Mouse (Mus musculus): ENCODE results near the gene Setd4.
"Not testable (repeated sequence)": the region's sequence is repeated elsewhere in the genome, so short reads cannot be mapped to it uniquely, and the experiment has no call there.

Setd4 gene

DNA sequence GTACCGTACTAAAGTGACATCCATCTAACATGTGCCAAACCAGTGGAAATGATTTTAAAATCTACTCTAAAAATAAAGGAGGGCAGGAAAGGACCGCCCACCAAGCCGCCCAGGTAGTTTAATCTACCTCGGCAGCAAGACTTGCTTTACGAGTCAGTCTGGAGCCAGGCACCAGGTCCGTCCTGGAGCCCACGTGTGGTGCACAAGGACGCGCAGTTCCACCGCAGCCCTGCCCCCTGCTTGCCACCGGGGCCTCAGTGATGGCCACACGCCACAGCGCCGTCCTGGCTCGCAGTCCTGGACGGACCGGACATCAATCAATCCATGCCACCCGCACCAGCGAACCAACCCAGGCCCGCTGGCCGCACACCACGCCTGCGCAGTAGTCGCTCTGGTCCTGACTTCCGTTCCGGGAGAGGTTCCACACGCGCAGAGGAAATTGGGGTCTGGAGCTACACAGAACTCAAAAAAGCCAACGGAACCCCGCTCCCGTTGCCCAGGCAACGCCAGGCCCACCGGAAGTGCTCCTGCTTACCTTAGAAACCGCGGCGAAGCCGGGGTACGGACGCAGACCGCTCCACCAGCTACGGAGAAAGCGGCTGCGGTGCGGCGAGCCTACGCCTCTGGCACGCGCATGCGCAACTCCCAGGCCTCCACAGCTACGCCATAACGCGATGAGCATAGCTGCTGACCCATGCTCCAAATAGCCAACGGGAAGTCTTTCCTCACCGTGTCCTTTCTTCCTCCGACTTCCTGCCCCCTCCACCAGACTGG lies at the start of gene Setd4:
Gene Setd4 (minus strand): TSS at position 625 of the 774 bp plus-strand sequence.
- DNase-seq: peak; percentile 94 to 96

DNA sequence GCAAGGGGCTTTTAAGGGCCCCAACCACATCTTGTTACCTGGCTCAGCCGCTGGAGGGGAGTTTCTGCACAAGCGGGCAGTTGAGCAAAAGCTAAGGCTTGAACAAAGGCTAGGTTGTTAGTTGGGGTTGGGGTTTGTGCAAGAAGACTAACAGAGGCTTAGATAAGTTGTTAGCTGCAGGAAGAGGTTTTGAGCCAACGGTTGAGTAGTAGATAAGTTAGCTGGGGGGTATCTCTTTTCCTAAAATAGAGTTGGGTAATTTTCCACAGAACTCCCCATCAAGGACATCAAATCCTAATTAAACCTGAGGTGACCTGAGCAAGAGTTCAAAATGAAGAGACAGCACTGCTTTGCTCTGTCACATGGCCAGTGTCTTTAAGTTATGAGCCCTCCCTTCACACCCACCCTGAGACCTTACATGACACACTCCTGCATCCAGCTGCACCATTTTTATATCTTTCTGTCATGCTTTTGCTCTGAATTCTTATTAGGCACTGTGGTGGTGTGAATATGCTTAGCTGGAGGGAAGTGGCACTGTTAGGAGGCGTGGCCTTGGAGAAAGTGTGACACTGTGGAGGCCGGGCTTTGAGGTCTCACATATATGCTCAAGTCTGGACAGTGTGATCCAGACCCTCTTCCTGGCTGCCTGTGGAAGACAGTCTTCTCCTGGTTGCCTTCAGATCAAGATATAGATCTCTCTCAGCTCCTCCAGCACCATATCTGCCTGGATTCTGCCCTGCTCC lies 44.7 kb upstream of the Setd4 start:
- DNase-seq: no peak

DNA sequence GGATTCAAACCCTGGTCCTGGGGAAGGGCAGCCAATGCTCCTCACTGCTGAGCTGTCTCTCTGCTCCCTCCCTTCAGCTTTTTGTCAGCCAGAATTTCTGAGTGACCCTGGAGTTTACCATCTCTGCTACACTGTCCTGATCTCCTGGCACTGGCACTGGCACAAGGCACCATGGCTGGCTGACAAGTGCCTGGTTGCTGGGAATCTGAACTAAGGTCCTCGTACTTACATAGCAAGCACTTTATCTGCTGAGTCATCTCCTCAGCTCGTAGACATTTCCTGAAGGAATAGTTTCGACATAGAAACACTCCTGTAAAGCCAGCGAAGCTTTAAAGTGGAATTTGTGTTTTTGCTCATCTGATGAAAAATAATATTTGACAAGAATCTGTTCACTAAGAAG lies 40.1 kb upstream of the Setd4 start:
- peak; percentile 21 to 27 for DNase-seq

DNA sequence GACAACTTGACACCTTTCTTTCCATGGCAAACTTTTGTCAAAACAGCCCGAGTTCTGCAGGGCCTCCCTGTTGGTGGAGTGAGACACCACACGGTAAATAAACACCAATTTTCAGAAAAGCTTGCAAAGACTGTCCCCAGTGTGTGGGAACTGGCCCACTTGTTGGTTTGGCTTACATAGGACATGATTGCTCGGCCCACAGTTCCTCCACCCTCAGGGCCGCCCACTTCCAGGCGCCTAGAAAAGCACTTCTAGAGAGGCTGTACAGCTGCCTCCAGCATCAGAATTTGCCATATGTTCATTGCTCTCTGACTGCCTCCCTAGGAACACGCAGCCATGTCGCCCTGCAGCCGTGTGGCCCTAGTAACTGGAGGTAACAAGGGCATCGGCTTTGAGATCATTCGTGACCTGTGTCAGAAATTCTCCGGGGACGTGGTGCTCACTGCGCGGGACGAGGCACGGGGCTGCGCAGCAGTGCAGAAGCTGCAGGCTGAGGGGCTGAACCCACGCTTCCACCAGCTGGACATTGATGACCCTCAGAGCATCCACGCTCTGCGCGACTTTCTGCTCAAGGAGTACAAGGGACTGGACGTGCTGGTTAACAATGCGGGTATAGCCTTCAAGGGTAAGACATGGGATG lies 24.0 kb upstream of the Setd4 start, which contains the start of gene Gm5678:
Gene Gm5678 (plus strand): TSS at position 337 of the 640 bp plus-strand sequence.
- no peak for DNase-seq

DNA sequence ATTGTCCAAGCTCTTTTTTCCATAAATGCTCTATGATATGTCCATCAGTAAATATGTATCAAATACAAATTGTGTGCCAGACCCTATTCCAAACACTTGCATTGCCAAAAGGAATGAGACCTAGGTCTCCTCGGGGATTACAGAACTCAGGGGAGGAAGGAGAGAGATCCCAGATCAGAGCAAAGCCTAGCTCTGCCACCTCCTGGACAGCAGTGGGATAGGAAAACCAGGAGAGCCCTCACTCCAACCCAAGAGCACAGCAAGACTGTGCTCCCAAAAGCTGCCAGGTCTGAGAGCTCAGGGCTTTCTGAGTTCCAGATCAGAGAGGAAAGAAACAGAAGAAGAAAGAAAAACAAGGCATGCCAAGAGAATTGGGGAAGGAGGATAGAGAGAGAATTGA lies 22.9 kb upstream of the Setd4 start:
- peak in 1 of 2 experiments; percentile 34 for DNase-seq

DNA sequence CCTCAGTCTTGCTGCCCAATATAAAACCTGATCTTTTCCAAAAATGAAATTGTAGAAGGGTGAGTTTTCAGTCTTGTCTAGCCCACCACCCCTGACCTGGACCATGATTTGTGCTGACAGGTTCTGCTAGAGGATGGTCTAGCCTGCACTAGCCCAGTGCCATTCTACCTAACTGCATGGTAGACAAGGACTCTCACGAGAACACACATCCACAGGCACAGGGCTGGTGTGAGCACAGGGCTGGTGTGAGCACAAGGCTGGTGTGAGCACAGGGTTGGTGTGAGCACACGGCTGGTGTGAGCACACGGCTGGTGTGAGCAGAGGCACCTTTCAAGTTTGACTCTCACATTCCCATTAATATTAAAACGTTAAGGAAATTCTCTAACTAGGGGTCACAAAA lies 20.8 kb upstream of the Setd4 start:
- DNase-seq: no peak

DNA sequence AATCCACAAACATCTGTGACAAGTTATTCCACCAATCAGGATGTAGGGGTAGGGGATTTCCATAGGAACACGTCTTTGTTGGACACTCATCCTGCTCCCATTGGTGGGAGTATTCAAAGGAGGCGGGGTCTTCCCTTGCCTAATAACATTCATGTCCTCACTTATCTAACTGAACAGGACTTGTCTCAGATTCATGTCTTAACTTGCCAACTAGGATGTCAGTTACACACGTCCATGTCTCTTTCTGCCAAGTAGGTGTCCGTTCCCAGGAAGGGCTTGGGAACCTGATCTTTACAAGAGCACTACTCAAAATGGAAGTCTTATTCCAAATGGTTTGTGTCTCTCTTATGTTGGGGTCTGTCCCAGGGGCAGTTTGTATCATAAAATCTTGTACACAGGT lies 19.9 kb upstream of the Setd4 start:
- not testable (repeated sequence) for DNase-seq

DNA sequence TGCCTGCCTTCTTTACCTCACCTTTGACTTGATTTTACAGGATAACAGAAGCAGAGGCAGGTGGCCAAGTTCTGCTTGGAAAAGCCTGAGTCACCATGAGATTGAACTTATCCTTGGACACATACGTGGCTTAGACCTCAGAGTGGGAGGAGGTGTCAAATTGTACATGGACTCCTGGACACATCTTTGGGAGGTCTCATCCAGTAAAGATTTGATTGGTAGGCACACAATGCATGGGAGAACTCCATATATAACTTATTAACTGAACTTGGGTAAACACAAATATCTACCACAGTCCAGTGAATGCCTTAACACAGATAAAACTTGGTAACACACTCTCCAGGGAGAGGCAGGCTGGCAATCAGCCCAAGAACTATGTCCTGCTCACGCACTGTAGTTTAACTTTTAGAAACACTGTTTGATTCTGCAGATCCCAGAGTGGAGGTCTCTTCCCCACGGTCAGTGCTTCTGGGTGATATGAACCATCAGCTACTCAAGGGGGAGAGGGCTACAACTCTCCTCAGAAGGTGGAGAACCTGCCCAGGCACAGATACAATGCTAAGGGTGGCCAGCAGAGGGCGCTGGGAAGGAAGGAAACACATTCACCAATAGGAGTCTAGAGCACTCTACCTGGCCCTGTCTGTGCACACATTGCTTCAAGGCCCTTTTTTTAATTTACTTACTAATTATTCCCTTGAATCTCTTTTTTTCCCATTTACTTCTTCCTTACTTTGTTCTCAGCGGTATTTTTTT lies 11.4 kb upstream of the Setd4 start:
- peak; percentile 74 to 78 for DNase-seq

DNA sequence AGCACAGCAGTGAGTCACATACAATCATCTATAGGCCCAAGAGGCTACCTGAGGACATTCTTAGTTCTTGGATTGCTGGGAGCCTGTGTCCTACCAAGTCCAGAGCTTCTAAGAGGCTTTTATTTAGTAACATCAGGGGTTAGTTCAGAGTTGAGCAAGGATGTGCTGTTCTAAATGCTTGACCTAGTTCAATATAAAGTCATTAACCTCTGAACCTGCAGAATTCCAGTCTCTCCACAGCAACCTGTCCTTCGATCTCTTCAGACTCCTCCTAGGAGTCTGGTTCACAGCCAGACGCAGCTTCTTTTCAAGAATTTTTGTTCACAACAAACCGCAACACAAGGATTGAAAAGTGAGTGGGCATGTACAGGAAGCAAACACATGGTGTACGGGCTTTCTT lies 7.1 kb upstream of the Setd4 start:
- no peak for DNase-seq

DNA sequence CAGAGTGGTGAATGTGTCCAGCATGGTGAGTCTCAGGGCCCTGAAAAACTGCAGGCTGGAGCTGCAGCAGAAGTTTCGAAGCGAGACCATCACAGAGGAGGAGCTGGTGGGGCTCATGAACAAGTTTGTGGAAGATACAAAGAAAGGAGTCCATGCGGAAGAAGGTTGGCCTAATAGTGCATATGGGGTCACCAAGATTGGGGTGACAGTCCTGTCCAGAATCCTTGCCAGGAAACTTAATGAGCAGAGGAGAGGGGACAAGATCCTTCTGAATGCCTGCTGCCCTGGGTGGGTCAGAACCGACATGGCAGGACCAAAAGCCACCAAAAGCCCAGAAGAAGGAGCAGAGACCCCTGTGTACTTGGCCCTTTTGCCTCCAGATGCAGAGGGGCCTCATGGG lies 5.9 kb upstream of the Setd4 start:
- no peak for DNase-seq

DNA sequence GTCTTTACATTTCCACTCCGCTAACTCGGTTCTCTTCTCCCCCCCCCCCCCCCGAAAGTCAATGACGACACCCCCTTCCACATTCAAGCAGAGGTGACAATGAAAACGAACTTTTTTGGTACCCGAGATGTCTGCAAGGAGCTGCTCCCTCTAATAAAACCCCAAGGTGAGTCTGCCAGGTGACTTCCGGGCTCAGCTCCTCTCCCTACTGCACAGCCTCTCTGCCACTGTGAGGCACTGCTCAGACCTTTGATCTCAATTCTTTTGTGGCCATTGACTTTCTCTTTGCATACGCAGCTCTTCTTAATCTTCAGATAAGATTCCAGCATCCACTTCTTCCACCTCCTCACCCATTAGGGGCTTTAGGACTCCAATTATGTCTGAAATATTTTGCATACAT lies 4.9 kb upstream of the Setd4 start:
- no peak for DNase-seq

DNA sequence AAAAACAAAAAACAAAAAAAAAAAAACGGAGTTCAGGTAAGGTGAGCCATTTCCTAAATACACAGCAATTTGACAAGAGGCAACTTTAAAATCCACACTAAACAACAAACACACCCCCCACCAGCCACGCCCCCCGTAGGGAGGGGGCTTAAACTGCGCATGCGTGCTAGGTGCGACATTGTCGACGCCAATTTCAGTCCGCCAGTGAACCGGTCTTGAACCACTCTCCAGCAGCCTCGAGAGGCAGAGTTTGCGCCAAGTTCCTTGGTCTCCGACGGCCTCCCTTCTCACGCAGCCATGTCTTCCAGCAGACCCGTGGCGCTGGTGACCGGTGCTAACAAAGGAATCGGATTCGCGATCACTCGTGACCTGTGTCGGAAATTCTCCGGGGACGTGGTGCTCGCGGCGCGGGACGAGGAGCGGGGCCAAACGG lies 3.8 kb upstream of the Setd4 start:
- peak; percentile 86 for DNase-seq

DNA sequence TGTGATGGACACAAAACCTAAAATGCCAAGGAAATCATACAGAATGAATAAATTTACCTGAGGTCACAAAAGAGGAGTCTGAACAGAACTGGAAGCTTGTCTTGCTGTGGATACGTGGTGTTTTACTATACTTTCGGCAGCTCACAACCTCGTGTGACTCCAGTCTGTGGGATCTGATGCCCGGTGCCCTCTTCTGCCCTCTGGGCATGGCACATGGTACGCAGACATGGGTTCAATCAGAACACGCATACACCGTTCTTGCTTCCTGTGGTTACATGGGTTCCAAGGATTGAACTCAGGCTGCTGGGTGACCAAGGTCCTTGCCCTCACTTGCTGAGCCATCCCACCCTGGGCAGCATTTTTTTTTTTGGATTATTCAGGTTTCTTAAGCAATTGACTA lies 2.3 kb upstream of the Setd4 start:
- no peak for DNase-seq

DNA sequence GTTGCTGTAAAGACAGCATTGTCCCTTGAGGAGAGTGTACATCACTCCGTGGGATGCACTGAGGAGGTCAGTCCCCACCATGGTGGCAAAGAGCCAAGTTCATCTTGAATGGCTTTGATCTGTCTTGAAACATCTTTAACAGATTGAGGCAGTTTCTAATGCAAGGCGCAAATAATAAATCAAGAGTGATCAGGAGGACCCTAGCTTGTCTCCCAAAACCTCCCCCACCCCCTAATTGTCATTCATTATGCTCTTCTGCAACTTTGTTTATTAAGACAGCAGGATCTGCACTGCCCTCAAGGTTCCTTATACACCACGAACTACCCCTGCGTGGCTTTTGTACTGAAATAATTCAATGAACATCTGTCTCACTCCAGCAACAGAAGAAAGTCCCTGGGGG lies 1.7 kb upstream of the Setd4 start, which contains the start of gene Cbr1:
Gene Cbr1 (plus strand): TSS at position 301 of the 400 bp plus-strand sequence.
- no peak for DNase-seq

DNA sequence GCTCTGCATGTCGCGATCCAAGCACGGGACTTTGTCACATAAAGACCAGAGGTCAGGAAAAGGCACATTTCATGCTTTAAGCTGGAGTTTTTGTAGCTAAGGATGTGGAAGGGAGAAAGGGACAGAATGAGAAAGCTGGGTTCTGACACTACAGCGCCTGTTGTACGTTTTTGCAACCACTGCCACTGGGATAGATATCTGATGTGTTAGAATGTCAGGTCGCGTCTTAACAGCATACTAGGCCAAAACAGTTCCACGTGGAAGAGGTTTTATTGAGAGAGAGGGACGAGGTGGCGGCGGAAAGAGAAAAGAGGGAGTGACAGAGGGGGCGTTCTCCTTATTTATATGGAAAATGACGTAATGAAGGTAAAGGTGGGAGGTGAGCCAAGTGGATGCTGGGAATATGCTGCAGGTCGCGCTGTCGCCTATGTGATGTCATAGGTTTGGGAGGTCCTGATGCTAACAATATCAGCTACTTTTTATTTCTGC lies 662 bp upstream of the Setd4 start:
- peak in 1 of 2 experiments; percentile 17 for DNase-seq

DNA sequence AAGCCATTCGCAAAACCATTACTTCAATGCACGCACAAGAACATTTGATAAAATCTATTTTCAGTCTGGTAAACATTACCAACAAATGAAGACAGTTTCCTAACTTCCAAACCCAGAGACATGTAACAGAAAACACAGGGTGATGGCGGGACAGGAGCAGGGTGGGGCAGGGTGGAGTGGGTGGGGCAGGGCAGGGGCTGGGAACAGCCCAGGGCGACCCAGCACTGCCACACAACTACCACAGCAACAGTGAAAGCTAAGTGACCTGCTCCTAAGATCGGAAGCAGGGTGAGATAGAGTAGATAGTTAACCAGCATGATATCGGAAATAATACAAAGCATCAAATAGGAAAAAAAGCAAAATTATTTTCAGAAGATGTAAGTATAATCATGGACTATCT lies 4.4 kb downstream of the Setd4 start:
- DNase-seq: no peak

DNA sequence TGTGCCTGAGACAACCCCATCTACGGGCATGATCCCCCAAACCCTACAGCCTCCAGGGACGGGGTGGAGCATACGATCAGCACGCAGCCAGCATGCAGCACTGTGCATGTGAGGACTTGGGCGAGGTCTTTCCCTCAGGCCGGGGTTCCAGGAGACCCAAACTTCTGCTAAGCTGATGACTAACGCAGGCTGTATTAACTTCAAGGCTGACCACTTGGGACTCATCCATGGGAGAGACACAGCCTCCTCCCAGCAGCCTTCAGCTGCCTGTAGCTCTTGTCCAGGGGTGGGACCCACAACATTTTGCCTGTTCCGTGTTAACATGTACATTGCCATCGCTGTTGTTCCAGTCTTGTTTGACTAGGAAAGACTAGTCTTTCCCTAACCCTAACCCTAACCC lies 6.3 kb downstream of the Setd4 start:
- no peak for DNase-seq

DNA sequence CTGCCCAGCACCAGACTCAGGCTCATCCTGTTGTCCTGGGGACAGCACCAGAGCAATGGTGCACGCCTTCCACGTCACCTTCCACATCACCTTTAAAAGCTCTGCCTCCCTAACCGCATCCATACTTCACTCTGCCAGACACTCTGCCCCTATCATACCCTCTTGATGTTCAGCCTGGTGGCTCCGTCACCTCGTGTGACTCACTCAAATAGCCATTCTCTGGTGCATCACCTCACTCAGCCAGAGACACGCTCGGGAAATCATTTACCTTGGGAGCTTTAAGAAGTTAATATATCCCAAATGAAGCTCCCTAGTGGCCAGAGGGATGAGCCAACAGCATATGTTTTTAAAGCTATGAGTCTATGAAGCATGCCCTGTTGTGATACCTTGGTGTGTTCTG lies 7.1 kb downstream of the Setd4 start:
- DNase-seq: no peak

DNA sequence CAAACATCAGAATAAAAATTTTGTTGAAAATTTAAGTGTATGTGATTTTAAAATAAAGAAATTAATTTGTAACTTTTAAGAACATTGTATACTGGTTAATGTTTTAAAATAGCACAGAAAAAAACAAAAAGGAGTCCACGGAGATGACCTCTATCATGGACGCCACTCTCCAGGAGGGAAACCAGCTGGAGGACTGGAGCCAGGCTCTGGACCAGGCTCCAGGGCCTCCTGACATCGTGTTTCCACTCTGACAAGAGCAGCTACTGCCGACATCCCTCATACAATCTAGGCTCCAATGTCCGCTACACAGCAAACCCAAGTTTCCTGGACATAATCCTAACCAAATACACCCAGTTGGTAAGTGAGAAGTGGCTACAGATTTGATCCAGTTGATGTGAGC lies 8.1 kb downstream of the Setd4 start:
- no peak for DNase-seq

DNA sequence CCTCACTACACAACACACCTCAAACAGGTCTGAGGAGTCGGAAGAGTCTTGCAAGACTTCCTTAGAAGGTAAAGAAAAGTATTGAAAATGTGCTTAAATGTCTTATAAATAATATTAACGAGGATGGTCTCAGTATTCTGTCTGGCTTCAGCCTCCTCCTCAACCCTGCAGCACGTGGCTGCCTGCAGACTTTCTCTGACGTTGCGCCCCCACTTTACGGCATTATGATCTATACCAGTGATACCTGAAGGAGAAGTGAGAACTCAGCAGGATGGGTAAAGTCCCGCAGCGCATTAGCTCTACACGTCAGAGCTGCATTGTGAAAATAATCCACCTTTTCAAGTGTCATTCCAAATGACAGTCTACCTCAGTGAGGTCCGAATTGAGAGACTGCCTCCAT lies 9.4 kb downstream of the Setd4 start:
- no peak for DNase-seq

DNA sequence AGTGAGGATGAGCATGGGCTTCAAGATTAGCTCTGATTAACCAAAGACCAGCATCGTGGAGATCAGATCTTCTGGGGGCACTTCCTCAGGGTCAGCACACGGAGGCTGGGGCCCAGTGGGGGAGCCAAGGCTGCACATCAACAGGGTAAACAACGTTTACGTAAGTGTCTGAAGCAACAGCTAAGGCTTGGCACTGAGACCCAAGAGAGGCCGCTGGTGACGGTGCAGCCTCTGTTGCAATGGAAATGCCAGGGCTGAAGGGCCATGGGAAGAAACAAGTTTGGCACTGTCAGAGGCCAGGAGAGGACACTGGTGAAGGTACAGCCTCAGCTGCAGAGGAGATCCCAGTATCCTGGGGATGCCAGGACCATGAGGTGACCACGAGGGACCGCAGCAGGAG lies 10.5 kb downstream of the Setd4 start:
- peak; percentile 27 to 49 for DNase-seq

DNA sequence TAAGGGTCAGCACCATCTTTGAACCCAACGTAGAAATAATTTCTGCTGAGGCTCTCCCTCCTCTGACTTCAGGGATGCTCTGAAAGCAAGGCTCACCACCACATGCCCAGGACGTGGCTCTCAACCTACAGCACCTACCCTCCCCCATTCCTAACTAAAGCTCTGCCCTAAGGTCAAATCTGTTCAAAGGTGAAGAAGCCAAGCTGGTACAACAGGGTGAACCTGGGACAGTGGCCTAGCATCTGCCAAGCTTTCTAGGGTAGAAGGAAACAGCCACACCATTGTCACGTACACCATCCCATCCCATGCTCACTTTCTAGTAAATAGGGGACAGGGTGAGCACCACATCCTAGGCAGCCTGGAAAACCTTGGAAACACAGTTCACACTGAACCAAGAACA lies 11.2 kb downstream of the Setd4 start:
- no peak for DNase-seq
